Mouse (Mus musculus) layer of hippocampus, adult 9-11 months (tissue): ENCODE measurements around the gene Cox5a.

Experiments
- DNase-seq: peaks from one replicate; pipeline ENCODE4 v3.0.0; 2022

The Cox5a gene

GRCm38 (mm10) chr9:57564609-57565008 lies 43.5 kb downstream of the Cox5a start:
- DNase-seq: no peak

GRCm38 (mm10) chr9:57565741-57566221 lies 44.7 kb downstream of the Cox5a start:
- peak; percentile 82 for DNase-seq

GRCm38 (mm10) chr9:57566846-57567245 lies 45.8 kb downstream of the Cox5a start:
- DNase-seq: no peak

GRCm38 (mm10) chr9:57568500-57568899 lies 47.4 kb downstream of the Cox5a start:
- no peak for DNase-seq

GRCm38 (mm10) chr9:57574397-57574796 lies 53.3 kb downstream of the Cox5a start:
- DNase-seq: no peak

- DNase-seq: no peak
These were observed 54.5 kb downstream of the Cox5a start for GRCm38 (mm10) chr9:57575577-57575976.

GRCm38 (mm10) chr9:57577144-57577849 lies 56.2 kb downstream of the Cox5a start:
- no peak for DNase-seq
